Mouse (Mus musculus) megakaryocyte-erythroid progenitor cell, adult 5 weeks (primary cell): ENCODE measurements around the gene Olfr310. TPM values are rescaled to one million over a fixed set of nuclear protein-coding genes. Genes with fewer than 3 reads are reported as not detected.

Experiments
- polyA plus RNA-seq: library from polyadenylated mRNA; stranded (reverse); fragments of >175 nt; gene quantifications from 2 replicates; pipeline ENCODE4 v1.2.3, GENCODE M21; 2012

The Olfr310 gene
- polyA plus RNA-seq: not detected in 2 replicates

DNA sequence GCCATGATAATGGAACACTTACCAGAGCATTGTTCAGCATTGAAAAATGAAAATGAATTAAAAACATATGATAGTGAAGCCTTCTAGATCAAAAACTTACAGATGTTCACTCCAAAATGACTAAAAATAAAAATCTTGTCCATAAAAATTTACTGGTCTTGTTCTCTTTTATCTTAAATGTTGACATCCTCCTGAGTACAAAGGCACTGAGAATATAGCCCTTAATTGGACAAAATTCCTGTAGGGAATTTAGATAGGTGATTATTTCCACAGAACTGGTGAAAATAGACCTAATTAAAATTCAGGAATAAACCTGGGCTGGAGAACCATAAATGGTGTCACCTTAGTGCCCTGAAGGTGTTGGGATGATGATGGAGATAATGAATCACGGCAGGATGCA is at the start of gene Olfr310:
Gene Olfr310 (minus strand): TSS at position 101 of the 400 bp plus-strand sequence.

DNA sequence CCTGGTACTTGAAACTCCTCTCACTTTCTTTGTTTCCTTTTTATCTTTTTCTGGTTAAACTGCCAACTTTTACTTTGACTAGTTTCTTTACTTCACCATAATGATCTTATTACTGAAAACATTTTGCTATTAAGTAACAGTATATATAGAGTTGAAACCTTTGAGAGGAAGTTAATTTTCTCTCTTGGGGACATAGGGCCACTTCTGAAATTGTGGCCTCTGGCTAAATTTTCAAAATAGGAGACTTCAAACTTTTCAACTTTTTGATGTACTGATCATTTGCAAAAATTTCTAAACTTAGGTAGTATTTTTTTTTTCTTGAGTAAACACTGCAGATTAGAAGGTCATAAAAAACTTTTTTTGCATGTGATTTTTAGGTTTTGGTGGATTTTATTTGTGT is 48.6 kb upstream of the Olfr310 start, which contains the start of gene Olfr308:
Gene Olfr308 (minus strand): TSS at position 101 of the 400 bp plus-strand sequence.

DNA sequence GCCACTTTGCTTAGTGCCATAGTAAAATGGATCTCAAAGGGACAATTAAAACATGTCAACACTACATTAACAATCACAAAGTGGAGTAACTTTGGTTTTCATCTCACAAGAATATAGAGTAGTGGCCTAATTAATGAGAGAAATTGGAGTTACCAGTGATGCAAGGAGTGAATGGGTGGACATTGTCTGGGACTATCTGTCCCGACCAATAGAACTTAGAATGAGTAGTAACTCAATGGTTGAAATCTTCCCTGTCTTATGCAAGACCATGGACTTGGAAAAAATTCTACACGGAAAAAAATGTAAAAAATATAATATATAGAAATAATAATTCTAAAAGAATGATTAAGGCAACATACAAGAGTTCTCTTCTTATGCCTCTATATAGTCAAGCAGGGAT is 36.6 kb upstream of the Olfr310 start, which contains the start of gene Olfr309:
Gene Olfr309 (minus strand): TSS at position 101 of the 400 bp plus-strand sequence.

DNA sequence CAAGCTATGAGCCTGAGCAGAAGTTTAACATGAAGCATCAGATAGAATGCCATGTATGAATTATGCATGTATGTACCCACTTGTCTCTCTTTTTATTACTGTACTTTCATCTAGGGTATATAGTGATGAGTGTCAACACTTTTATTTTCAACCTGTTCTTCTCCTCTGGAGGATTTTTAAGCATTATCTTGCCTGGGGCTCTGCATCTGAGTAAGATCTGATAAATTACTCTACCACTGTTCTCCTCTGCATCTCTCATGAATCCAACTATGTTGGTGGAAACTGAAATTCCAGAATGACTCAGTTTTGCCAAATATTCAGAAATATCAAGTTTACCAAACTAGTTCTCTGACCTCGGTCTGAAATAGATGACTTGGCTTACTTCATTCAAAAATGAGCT is 30.8 kb downstream of the Olfr310 start, which contains the start of gene Vmn2r76:
Gene Vmn2r76 (minus strand): TSS at position 101 of the 400 bp plus-strand sequence.

Other genes starting within 250 kb of the Olfr310 start
- gene Vmn2r75, start 105.4 kb downstream of the Olfr310 start, polyA plus RNA-seq: 0.01 TPM in 1 of 2 replicates, not detected in the other
- 0.01 TPM in 2 replicates for gene Vmn2r76, start 30.9 kb downstream of the Olfr310 start, polyA plus RNA-seq
- 0.02 TPM in 1 of 2 replicates, not detected in the other for gene Olfr309, start 36.5 kb upstream of the Olfr310 start, polyA plus RNA-seq
- gene Olfr308, start 48.5 kb upstream of the Olfr310 start, polyA plus RNA-seq: not detected in 2 replicates
- gene Olfr307, start 60.4 kb upstream of the Olfr310 start, polyA plus RNA-seq: not detected in 2 replicates
- gene Olfr305, start 89.8 kb upstream of the Olfr310 start, polyA plus RNA-seq: not detected in 2 replicates
- gene Olfr304, start 109.5 kb upstream of the Olfr310 start, polyA plus RNA-seq: not detected in 2 replicates
- not detected in 2 replicates for gene Olfr303, start 120.6 kb upstream of the Olfr310 start, polyA plus RNA-seq
- gene Olfr301, start 126.7 kb upstream of the Olfr310 start, polyA plus RNA-seq: not detected in 2 replicates
- not detected in 2 replicates for gene Olfr299, start 182.7 kb upstream of the Olfr310 start, polyA plus RNA-seq
- gene Olfr298, start 215.3 kb upstream of the Olfr310 start, polyA plus RNA-seq: not detected in 2 replicates
- not detected in 2 replicates for gene Olfr297, start 242.8 kb upstream of the Olfr310 start, polyA plus RNA-seq